Mouse (Mus musculus) forebrain, postnatal 0 days (tissue): ENCODE measurements at regions not wholly inside any gene's neighbourhood (a gene's known extent, or its start where the extent isn't known, plus 50 kb on each side); places are given as distances from the start of the nearest gene placed in this dataset.

Experiments
- ATAC-seq: fragments of 200-750 bp; cut with Nextera tagmentation; 2 replicates; pipeline ENCODE4 v1.8.0; 2017; ENCODE audit warnings: mild to moderate bottlenecking, moderate library complexity
- DNase-seq: peaks from one replicate; pipeline ENCODE4 v3.0.0-alpha.2; 2015
- H3K27ac ChIP-seq: fragments of 300-500 bp; sonication (generic); 2 replicates; pipeline ENCODE4 v1.5.1; 2014; ENCODE audit warnings: low read depth, mild to moderate bottlenecking, antibody characterized with exemption, low read length, moderate library complexity, mixed read lengths
- H3K27me3 ChIP-seq: fragments of 300-500 bp; sonication (generic); 2 replicates; pipeline ENCODE4 v1.6.1; 2014; ENCODE audit warnings: mild to moderate bottlenecking, low read length, mixed read lengths; ENCODE audit not compliant: insufficient read depth
- H3K36me3 ChIP-seq: fragments of 300-500 bp; sonication (generic); 2 replicates; pipeline ENCODE4 v1.6.1; 2014; ENCODE audit warnings: mild to moderate bottlenecking, moderate library complexity; ENCODE audit not compliant: insufficient read depth
- H3K4me1 ChIP-seq: fragments of 300-500 bp; sonication (generic); 2 replicates; pipeline ENCODE4 v1.6.1; 2014; ENCODE audit warnings: antibody characterized with exemption; ENCODE audit not compliant: insufficient read depth
- H3K4me2 ChIP-seq: fragments of 300-500 bp; sonication (generic); 2 replicates; pipeline ENCODE4 v1.6.1; 2014; ENCODE audit warnings: low read depth, mild to moderate bottlenecking, moderate library complexity
- H3K4me3 ChIP-seq: fragments of 300-500 bp; sonication (generic); 2 replicates; pipeline ENCODE4 v1.5.1; 2014; ENCODE audit warnings: low read depth, low read length, mixed read lengths
- H3K9ac ChIP-seq: fragments of 300-500 bp; sonication (generic); 2 replicates; pipeline ENCODE4 v1.6.1; 2014; ENCODE audit warnings: mild to moderate bottlenecking
- H3K9me3 ChIP-seq: fragments of 300-500 bp; sonication (generic); 2 replicates; pipeline ENCODE4 v1.6.1; 2016; ENCODE audit warnings: low read length
- CTCF ChIP-seq: sonication (generic); IDR thresholded peaks from 2 replicates; pipeline ENCODE4 v1.5.1; 2016; ENCODE audit warnings: antibody characterized with exemption, control low read depth, low read depth
- WGBS: fragments of 180-500 bp; shearing (Covaris S2); extraction: QIAGEN DNeasy Blood & Tissue Kit; methylation state at CpG from one replicate; pipeline ENCODE4 v1.1.7; 2014; 5-methylcytosine and 5-hydroxymethylcytosine counted together

GRCm38 (mm10) chr16:69515122-69515521, 348.4 kb downstream of the Speer2 start:
- H3K4me2 ChIP-seq, result no peak overlapping the region

DNA sequence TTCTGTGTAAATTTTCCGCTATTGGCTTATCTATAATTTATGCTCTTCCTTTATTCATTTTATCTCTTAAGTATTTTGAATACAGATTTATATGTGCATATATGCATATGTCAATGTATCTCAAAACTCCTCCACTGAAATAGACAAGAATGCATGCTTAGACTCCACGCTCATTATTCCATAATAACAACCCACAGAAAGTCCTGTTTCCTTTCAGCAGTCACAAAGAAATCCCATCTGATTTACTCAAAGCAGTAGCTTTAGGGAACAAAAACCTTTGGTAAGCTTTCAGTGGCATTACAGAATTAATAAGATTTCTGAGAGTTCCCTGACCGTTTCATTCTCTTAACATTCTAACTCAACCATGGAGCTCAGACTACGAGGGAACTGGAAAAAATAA, 386.2 kb downstream of the Speer2 start:
- H3K9ac ChIP-seq, result no peak overlapping the region
- H3K27ac ChIP-seq, result no peak overlapping the region
- no peak overlapping the region for H3K4me3 ChIP-seq
- H3K9me3 ChIP-seq, result no peaks in the 10 kb centered on the region
- ATAC-seq, result no peak
- H3K27me3 ChIP-seq, result no peaks in the 10 kb centered on the region
- no peaks in the 10 kb centered on the region for H3K4me1 ChIP-seq
- 29% methylated on average over 4 of the region's 4 CpGs for WGBS
- no peaks in the 10 kb centered on the region for H3K36me3 ChIP-seq
- TF ChIP-seq CTCF, result no peak
- no peak for DNase-seq
- H3K4me2 ChIP-seq, result no peak overlapping the region

More at GRCm38 (mm10) chr16:69515122-69515521, 348.4 kb downstream of the Speer2 start:
- Histone ChIP-seq H3K9me3 (no peaks in the 10 kb centered on the region), H3K36me3 (no peaks in the 10 kb centered on the region), H3K9ac (no peak overlapping the region), H3K4me1 (no peaks in the 10 kb centered on the region), H3K4me3 (no peak overlapping the region), H3K27ac (no peak overlapping the region), H3K27me3 (no peaks in the 10 kb centered on the region)
- WGBS, result 69% methylated on average over 1 of the region's 1 CpGs
- no peak for ATAC-seq
- DNase-seq, result no peak
- no peak for TF ChIP-seq CTCF

DNA sequence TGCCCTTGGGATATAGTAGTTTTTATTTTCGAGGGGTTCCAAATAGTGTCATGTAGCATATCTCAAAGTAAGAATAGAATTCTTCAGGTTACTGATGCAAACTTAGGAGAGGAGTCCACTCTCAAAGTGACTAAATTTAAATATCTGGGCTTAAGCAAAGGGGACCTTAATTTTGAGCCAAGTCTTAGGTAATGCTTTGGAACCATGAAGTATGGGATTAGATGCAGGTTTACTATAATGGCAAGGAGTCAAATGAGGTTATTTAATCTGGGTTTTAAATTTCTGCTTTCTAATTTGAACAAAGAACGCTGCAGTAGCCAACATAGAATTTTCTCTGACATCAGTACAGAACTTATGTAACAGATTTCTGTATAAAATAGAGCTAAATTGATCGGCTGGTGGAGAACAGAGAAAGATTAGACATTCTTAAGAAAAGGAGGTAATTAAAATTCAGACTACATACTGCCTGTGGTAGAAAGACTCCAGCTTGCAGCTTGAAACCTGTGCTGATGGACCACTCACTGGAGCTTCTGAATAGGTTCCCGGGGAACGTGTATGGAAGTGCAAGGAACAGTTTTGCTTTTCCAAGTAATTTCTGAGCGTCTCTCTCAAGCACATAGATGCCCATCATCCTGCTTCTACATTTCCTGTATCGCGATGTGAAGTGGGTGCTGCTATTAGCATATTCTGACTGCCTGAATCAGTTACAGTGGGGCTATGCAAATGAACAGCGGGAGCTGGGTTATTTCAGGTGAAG, 394.3 kb downstream of the Speer2 start:
- peak; percentile 75 for DNase-seq
- 15% methylated on average over 9 of the region's 9 CpGs for WGBS
- ATAC-seq, result peak; percentile 96

DNA sequence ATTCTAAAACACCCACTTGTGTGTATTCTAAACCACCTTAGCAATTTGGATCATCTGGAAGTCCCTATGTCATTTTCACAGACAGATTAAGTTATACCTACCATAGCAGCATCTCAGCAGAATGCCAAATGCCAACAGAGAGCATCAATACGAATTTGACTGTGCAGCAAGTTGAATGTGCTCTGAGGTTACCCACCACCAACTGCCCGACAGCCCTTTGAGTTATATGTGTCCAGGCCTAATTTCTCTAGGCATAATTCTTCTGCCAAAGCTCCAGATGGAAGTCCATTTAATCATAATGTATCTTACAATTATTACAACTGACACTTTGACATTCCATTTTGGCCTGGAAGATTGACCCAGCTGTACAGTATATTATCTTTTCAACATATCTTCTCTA, 404.4 kb downstream of the Speer2 start:
- Histone ChIP-seq H3K27ac (no peak overlapping the region), H3K9ac (no peak overlapping the region), H3K9me3 (no peaks in the 10 kb centered on the region), H3K4me2 (no peak overlapping the region), H3K4me3 (no peak overlapping the region), H3K4me1 (no peaks in the 10 kb centered on the region), H3K27me3 (no peaks in the 10 kb centered on the region), H3K36me3 (no peaks in the 10 kb centered on the region)
- no peak for ATAC-seq
- no peak for DNase-seq
- no peak for TF ChIP-seq CTCF
- 81% methylated on average over 2 of the region's 2 CpGs for WGBS

More for the DNA sequence above, 394.3 kb downstream of the Speer2 start:
- H3K27ac ChIP-seq, result peak overlapping the region; percentile 59
- peak overlapping the region; percentile 25 for H3K4me3 ChIP-seq
- no peaks in the 10 kb centered on the region for H3K9me3 ChIP-seq
- no peak for TF ChIP-seq CTCF
- no peaks in the 10 kb centered on the region for H3K36me3 ChIP-seq
- peak overlapping the region; percentile 25; the same call in 1 of the 2 replicates for H3K9ac ChIP-seq
- H3K27me3 ChIP-seq, result no peaks in the 10 kb centered on the region
- H3K4me2 ChIP-seq, result peak overlapping the region; percentile 37
- no peaks in the 10 kb centered on the region for H3K4me1 ChIP-seq

- TF ChIP-seq CTCF, result no peak
- Histone ChIP-seq H3K27ac (peak overlapping the region; percentile 42; the same call in 1 of the 2 replicates), H3K9ac (peak overlapping the region; percentile 19; the same call in 1 of the 2 replicates), H3K4me3 (no peak overlapping the region), H3K9me3 (no peaks in the 10 kb centered on the region), H3K27me3 (no peaks in the 10 kb centered on the region), H3K4me1 (no peaks in the 10 kb centered on the region), H3K36me3 (no peaks in the 10 kb centered on the region), H3K4me2 (peak overlapping the region; percentile 17)
- 31% methylated on average over 12 of the region's 12 CpGs for WGBS
- ATAC-seq (peak; percentile 84), DNase-seq (peak; percentile 42)
These were observed 438.6 kb downstream of the Speer2 start for GRCm38 (mm10) chr16:69424661-69425634.
